Mouse (Mus musculus) lung, postnatal 0 days (tissue): Measurements from ENCODE around the gene Synrg. TPM values are rescaled to one million over a fixed set of nuclear protein-coding genes. Genes with fewer than 3 reads are reported as not detected.
A peak's percentile ranks its signal among the peaks of the same experiment; 100 is the strongest.

Experiments
- ATAC-seq: fragments of 200-750 bp; cut with Nextera tagmentation; 2 replicates; pipeline ENCODE4 v1.8.0; 2017; ENCODE audit warnings: moderate library complexity
- DNase-seq: peaks from one replicate; pipeline ENCODE4 v3.0.0-alpha.2; 2016; ENCODE audit warnings: low spot score
- H3K27ac ChIP-seq: fragments of 300-500 bp; sonication (generic); 2 replicates; pipeline ENCODE4 v1.5.1; 2014; ENCODE audit warnings: antibody characterized with exemption, mild to moderate bottlenecking, low read length, mixed read lengths
- H3K27me3 ChIP-seq: fragments of 300-500 bp; sonication (generic); replicated peaks from 2 replicates; pipeline ENCODE4 v1.6.1; 2014; ENCODE audit warnings: low read length, mixed read lengths; ENCODE audit not compliant: insufficient read depth
- H3K36me3 ChIP-seq: fragments of 300-500 bp; sonication (generic); 2 replicates; pipeline ENCODE4 v1.6.1; 2014; ENCODE audit warnings: low read length, mixed read lengths; ENCODE audit not compliant: insufficient read depth
- H3K4me1 ChIP-seq: fragments of 300-500 bp; sonication (generic); 2 replicates; pipeline ENCODE4 v1.6.1; 2014; ENCODE audit warnings: antibody characterized with exemption, low read depth, low read length, mixed read lengths; ENCODE audit not compliant: insufficient read depth
- H3K4me2 ChIP-seq: fragments of 300-500 bp; sonication (generic); replicated peaks from 2 replicates; pipeline ENCODE4 v1.6.1; 2014; ENCODE audit warnings: low read depth, mild to moderate bottlenecking, low read length, moderate library complexity, mixed read lengths
- H3K4me3 ChIP-seq: fragments of 300-500 bp; sonication (generic); 2 replicates; pipeline ENCODE4 v1.5.1; 2014; ENCODE audit warnings: low read depth, low read length
- H3K9ac ChIP-seq: fragments of 300-500 bp; sonication (generic); replicated peaks from 2 replicates; pipeline ENCODE4 v1.6.1; 2014; ENCODE audit warnings: low read depth, mild to moderate bottlenecking
- H3K9me3 ChIP-seq: fragments of 300-500 bp; sonication (generic); 2 replicates; pipeline ENCODE4 v1.6.1; 2016; ENCODE audit warnings: low read length, mixed read lengths
- CTCF ChIP-seq: IDR thresholded peaks from 2 replicates; pipeline ENCODE4 v1.5.1; 2016; ENCODE audit warnings: antibody characterized with exemption, mild to moderate bottlenecking
- EP300 ChIP-seq: IDR thresholded peaks from 2 replicates; pipeline ENCODE4 v1.6.1; 2016; ENCODE audit warnings: antibody characterized with exemption, mild to moderate bottlenecking, control low read depth
- WGBS: fragments of 180-500 bp; shearing (Covaris S2); extraction: QIAGEN DNeasy Blood & Tissue Kit; methylation state at CpG from one replicate; pipeline ENCODE4 v1.1.7; 2014; 5-methylcytosine and 5-hydroxymethylcytosine counted together
- polyA plus RNA-seq: library from polyadenylated mRNA; unstranded; fragments of >200 nt; fragmentation: Nextera tagmentation; extraction: Ambion mirVana; gene quantifications from 2 replicates; pipeline ENCODE4 v1.2.1, GENCODE M21; 2015

Gene Synrg
- polyA plus RNA-seq, 1 experiment from 2014 or later = 7.4 TPM

GRCm38 (mm10) chr11:84027231-84027630 lies 63.0 kb downstream of the Synrg start:
- DNase-seq = peak; percentile 32

GRCm38 (mm10) chr11:84028271-84029028 lies 64.2 kb downstream of the Synrg start:
- 45% methylated on average over 9 of the region's 9 CpGs for WGBS
- no peak overlapping the region for H3K9ac ChIP-seq
- no peaks in the 10 kb centered on the region for H3K4me1 ChIP-seq
- no peaks in the 10 kb centered on the region for H3K9me3 ChIP-seq
- H3K4me2 ChIP-seq = no peak overlapping the region
- DNase-seq = peak; percentile 90
- H3K36me3 ChIP-seq = peaks cover 21% of the 10 kb centered on the region
- H3K27ac ChIP-seq = 0 out of 2 replicates have a peak overlapping the region, but pooled peaks have one; percentile 4
- peak; percentile 83 for ATAC-seq
- H3K27me3 ChIP-seq = no peaks in the 10 kb centered on the region
- TF ChIP-seq CTCF (peak; percentile 40), EP300 (no peak)
- H3K4me3 ChIP-seq = no peak overlapping the region

More at GRCm38 (mm10) chr11:84027231-84027630, 63.0 kb downstream of the Synrg start:
- 63% methylated on average over 5 of the region's 5 CpGs for WGBS
- no peak overlapping the region for H3K4me3 ChIP-seq
- no peak for ATAC-seq
- H3K9me3 ChIP-seq = no peaks in the 10 kb centered on the region
- no peak for TF ChIP-seq CTCF
- no peak for TF ChIP-seq EP300
- H3K27me3 ChIP-seq = no peaks in the 10 kb centered on the region
- H3K36me3 ChIP-seq = peaks cover 21% of the 10 kb centered on the region
- no peaks in the 10 kb centered on the region for H3K4me1 ChIP-seq
- no peak overlapping the region for H3K4me2 ChIP-seq
- no peak overlapping the region for H3K9ac ChIP-seq
- no peak overlapping the region for H3K27ac ChIP-seq

- Histone ChIP-seq H3K27me3 (no peaks in the 10 kb centered on the region), H3K36me3 (peaks cover 3% of the 10 kb centered on the region; the same call in 1 of the 2 replicates), H3K9ac (no peak overlapping the region), H3K4me1 (no peaks in the 10 kb centered on the region), H3K4me3 (no peak overlapping the region), H3K9me3 (no peaks in the 10 kb centered on the region), H3K27ac (no peak overlapping the region), H3K4me2 (no peak overlapping the region)
- ATAC-seq (no peak), DNase-seq (peak; percentile 74)
- no peak for TF ChIP-seq EP300
- TF ChIP-seq CTCF = peak; percentile 85
- WGBS = 44% methylated on average over 9 of the region's 9 CpGs
Observed at GRCm38 (mm10) chr11:84031971-84032370, 67.7 kb downstream of the Synrg start.

GRCm38 (mm10) chr11:84032559-84032958 lies 68.3 kb downstream of the Synrg start:
- DNase-seq = no peak
- ATAC-seq = no peak
- TF ChIP-seq CTCF (no peak), EP300 (no peak)

GRCm38 (mm10) chr11:84033671-84034070 lies 69.4 kb downstream of the Synrg start:
- H3K27ac ChIP-seq = no peak overlapping the region
- no peak overlapping the region for H3K4me3 ChIP-seq
- ATAC-seq = no peak
- no peaks in the 10 kb centered on the region for H3K9me3 ChIP-seq
- H3K4me1 ChIP-seq = no peaks in the 10 kb centered on the region
- H3K4me2 ChIP-seq = no peak overlapping the region
- H3K27me3 ChIP-seq = no peaks in the 10 kb centered on the region
- H3K9ac ChIP-seq = no peak overlapping the region
- TF ChIP-seq EP300 = no peak
- TF ChIP-seq CTCF = no peak
- no peaks in the 10 kb centered on the region; the same call in 1 of the 2 replicates for H3K36me3 ChIP-seq
- WGBS = 75% methylated on average over 5 of the region's 5 CpGs
- no peak for DNase-seq

More at GRCm38 (mm10) chr11:84032559-84032958, 68.3 kb downstream of the Synrg start:
- Histone ChIP-seq H3K9ac (no peak overlapping the region), H3K9me3 (no peaks in the 10 kb centered on the region), H3K36me3 (no peaks in the 10 kb centered on the region; the same call in 1 of the 2 replicates), H3K4me3 (no peak overlapping the region), H3K4me2 (no peak overlapping the region), H3K27me3 (no peaks in the 10 kb centered on the region), H3K4me1 (no peaks in the 10 kb centered on the region), H3K27ac (no peak overlapping the region)
- WGBS = 73% methylated on average over 5 of the region's 5 CpGs

GRCm38 (mm10) chr11:84040621-84041020 lies 76.4 kb downstream of the Synrg start:
- Histone ChIP-seq H3K9ac (no peak overlapping the region), H3K27me3 (no peaks in the 10 kb centered on the region), H3K9me3 (no peaks in the 10 kb centered on the region), H3K4me3 (no peak overlapping the region), H3K36me3 (peaks cover 12% of the 10 kb centered on the region; the same call in 1 of the 2 replicates), H3K4me1 (no peaks in the 10 kb centered on the region), H3K27ac (no peak overlapping the region), H3K4me2 (no peak overlapping the region)
- DNase-seq (no peak), ATAC-seq (peak; percentile 61)
- TF ChIP-seq EP300 = no peak
- WGBS = 57% methylated on average over 6 of the region's 6 CpGs
